Mouse (Mus musculus) embryonic facial prominence, embryonic 10.5 days (tissue): ENCODE results near the gene Gm19426. TPM values are rescaled to one million over a fixed set of nuclear protein-coding genes. Genes with fewer than 3 reads are reported as not detected.

ENCODE experiments used
- DNase-seq: peaks from one replicate; pipeline ENCODE4 v3.0.0-alpha.2; 2017; ENCODE audit warnings: low spot score
- H3K27ac ChIP-seq: fragments of 300-500 bp; sonication (generic); replicated peaks from 2 replicates; pipeline ENCODE4 v1.5.1; 2016; ENCODE audit warnings: mild to moderate bottlenecking
- H3K27me3 ChIP-seq: fragments of 300-500 bp; sonication (generic); replicated peaks from 2 replicates; pipeline ENCODE4 v1.6.1; 2016; ENCODE audit warnings: low read depth, mild to moderate bottlenecking; ENCODE audit not compliant: poor library complexity, severe bottlenecking
- H3K36me3 ChIP-seq: fragments of 300-500 bp; sonication (generic); replicated peaks from 2 replicates; pipeline ENCODE4 v1.6.1; 2016; ENCODE audit warnings: mild to moderate bottlenecking, moderate library complexity
- H3K4me1 ChIP-seq: fragments of 300-500 bp; sonication (generic); 2 replicates; pipeline ENCODE4 v1.6.1; 2016
- H3K4me3 ChIP-seq: fragments of 300-500 bp; sonication (generic); 2 replicates; pipeline ENCODE4 v1.5.1; 2016; ENCODE audit warnings: mild to moderate bottlenecking, moderate library complexity
- H3K9me3 ChIP-seq: fragments of 300-500 bp; sonication (generic); 2 replicates; pipeline ENCODE4 v1.6.1; 2016; ENCODE audit warnings: mild to moderate bottlenecking
- WGBS: fragments of 180-500 bp; shearing (Covaris S2); methylation state at CpG from one replicate; pipeline ENCODE4 v1.1.7; 2016; 5-methylcytosine and 5-hydroxymethylcytosine counted together
- polyA plus RNA-seq: library from polyadenylated mRNA; unstranded; fragments of >200 nt; fragmentation: Nextera tagmentation; extraction: Ambion mirVana; gene quantifications from 2 replicates; pipeline ENCODE4 v1.2.1, GENCODE M21; 2016

Gm19426 gene
- polyA plus RNA-seq, result 8.0 and 9.5 TPM in 2 replicates

GRCm38 (mm10) chr2:84743561-84743960 is at the start of gene Gm19426:
TSS of gene Gm19426 (minus strand) at chr2:84743655.
- H3K36me3 ChIP-seq, result peaks cover 26% of the 10 kb centered on the region
- peak within 1 kb of the TSS; percentile 75 for H3K4me3 ChIP-seq
- H3K27me3 ChIP-seq, result no peaks in the 10 kb centered on the region
- no peaks in the 10 kb centered on the region for H3K9me3 ChIP-seq
- H3K27ac ChIP-seq, result peak within 1 kb of the TSS; percentile 100
- peak; percentile 96 for DNase-seq
- H3K4me1 ChIP-seq, result peaks cover 51% of the 10 kb centered on the region
- 1% methylated on average over 25 of the region's 25 CpGs for WGBS

GRCm38 (mm10) chr2:84793154-84793553 is 49.7 kb upstream of the Gm19426 start:
- DNase-seq, result no peak
- no peaks in the 10 kb centered on the region for H3K36me3 ChIP-seq
- H3K4me1 ChIP-seq, result peaks cover 14% of the 10 kb centered on the region
- WGBS, result 86% methylated on average over 3 of the region's 3 CpGs
- H3K27ac ChIP-seq, result no peak overlapping the region
- peaks cover 12% of the 10 kb centered on the region; the same call in 1 of the 2 replicates for H3K9me3 ChIP-seq
- peaks cover 10% of the 10 kb centered on the region; the same call in 1 of the 2 replicates for H3K27me3 ChIP-seq
- no peak overlapping the region for H3K4me3 ChIP-seq

GRCm38 (mm10) chr2:84792516-84792915 is 49.1 kb upstream of the Gm19426 start:
- Histone ChIP-seq H3K36me3 (no peaks in the 10 kb centered on the region), H3K9me3 (peaks cover 12% of the 10 kb centered on the region; the same call in 1 of the 2 replicates), H3K27me3 (peaks cover 10% of the 10 kb centered on the region; the same call in 1 of the 2 replicates), H3K4me3 (no peak overlapping the region), H3K27ac (no peak overlapping the region), H3K4me1 (peaks cover 13% of the 10 kb centered on the region; the same call in 1 of the 2 replicates)
- DNase-seq, result no peak
- 86% methylated on average over 3 of the region's 3 CpGs for WGBS

DNA sequence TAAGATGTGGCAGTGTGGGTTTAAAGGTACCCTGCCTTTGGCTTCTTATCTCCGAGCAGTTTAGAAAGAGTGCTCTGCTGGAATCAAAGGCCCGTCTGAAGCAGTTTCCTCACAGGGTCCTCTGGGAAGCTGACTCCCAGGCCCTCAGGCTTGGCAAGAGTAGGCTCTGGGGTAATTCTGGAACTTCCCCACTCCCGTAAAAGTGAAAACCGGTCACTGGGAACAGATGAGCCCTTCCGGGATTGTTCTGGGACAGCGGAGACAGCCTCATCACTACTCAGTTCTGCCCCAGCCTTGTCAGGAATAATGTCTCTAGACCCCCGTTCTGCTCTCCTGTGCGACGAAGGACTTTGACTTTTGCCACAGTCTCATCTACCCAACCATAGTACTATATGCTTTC is 47.0 kb upstream of the Gm19426 start:
- WGBS, result 51% methylated on average over 9 of the region's 9 CpGs
- Histone ChIP-seq H3K9me3 (peaks cover 8% of the 10 kb centered on the region; the same call in 1 of the 2 replicates), H3K27ac (no peak overlapping the region)

GRCm38 (mm10) chr2:84788316-84788715 is 44.9 kb upstream of the Gm19426 start:
- Histone ChIP-seq H3K9me3 (no peaks in the 10 kb centered on the region), H3K4me3 (no peak overlapping the region), H3K4me1 (peaks cover 13% of the 10 kb centered on the region; the same call in 1 of the 2 replicates), H3K27ac (no peak overlapping the region), H3K27me3 (peaks cover 10% of the 10 kb centered on the region; the same call in 1 of the 2 replicates), H3K36me3 (no peaks in the 10 kb centered on the region)
- WGBS, result 78% methylated on average over 3 of the region's 3 CpGs
- no peak for DNase-seq

More for the DNA sequence above, 47.0 kb upstream of the Gm19426 start:
- Histone ChIP-seq H3K36me3 (no peaks in the 10 kb centered on the region), H3K4me1 (peaks cover 13% of the 10 kb centered on the region; the same call in 1 of the 2 replicates), H3K4me3 (no peak overlapping the region), H3K27me3 (peaks cover 10% of the 10 kb centered on the region; the same call in 1 of the 2 replicates)
- no peak for DNase-seq

DNA sequence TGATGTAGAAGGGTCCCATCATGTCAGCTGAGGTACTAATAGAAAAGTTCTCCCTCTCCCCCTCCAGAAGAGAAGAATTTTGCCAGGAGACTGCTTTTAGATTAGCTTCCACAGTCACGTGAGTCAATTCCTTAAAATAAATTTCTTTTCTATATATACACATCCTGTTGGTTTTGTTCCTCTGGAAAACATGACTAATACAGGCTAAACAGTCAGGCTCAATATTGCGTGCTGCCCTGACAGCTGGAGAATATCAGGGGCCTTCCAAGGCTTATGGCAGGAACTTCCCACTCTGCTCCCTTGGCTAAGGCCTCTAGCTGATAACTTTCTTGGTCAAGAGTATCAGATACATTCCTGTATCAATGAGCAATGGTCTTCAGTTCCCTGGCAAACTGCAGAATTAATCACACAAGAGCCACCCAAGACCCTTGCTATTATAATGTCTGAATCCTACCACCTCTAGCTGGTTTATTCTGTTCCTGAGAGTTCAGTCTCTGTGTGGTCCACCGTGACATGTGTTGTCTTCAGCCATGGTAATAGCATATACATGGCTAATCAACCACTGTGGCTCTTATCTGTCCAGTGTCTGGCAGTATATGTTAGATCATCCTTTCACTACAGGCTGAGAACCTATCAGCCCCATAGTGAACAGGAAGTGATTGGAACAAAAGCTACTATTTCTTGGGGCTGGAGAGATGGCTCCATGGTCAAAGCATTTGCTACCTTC is 40.5 kb upstream of the Gm19426 start:
- H3K4me1 ChIP-seq, result peaks cover 7% of the 10 kb centered on the region; the same call in 1 of the 2 replicates
- no peaks in the 10 kb centered on the region for H3K9me3 ChIP-seq
- H3K27me3 ChIP-seq, result no peaks in the 10 kb centered on the region
- no peak overlapping the region for H3K27ac ChIP-seq
- 88% methylated on average over 3 of the region's 3 CpGs for WGBS
- DNase-seq, result no peak
- no peaks in the 10 kb centered on the region for H3K36me3 ChIP-seq
- H3K4me3 ChIP-seq, result no peak overlapping the region

- no peaks in the 10 kb centered on the region for H3K27me3 ChIP-seq
- H3K27ac ChIP-seq, result no peak overlapping the region
- no peaks in the 10 kb centered on the region for H3K9me3 ChIP-seq
- no peaks in the 10 kb centered on the region for H3K36me3 ChIP-seq
- 84% methylated on average over 1 of the region's 1 CpGs for WGBS
- no peak overlapping the region for H3K4me3 ChIP-seq
- no peak for DNase-seq
- H3K4me1 ChIP-seq, result peaks cover 4% of the 10 kb centered on the region; the same call in 1 of the 2 replicates
Observed at GRCm38 (mm10) chr2:84783315-84783714, 39.9 kb upstream of the Gm19426 start.

DNA sequence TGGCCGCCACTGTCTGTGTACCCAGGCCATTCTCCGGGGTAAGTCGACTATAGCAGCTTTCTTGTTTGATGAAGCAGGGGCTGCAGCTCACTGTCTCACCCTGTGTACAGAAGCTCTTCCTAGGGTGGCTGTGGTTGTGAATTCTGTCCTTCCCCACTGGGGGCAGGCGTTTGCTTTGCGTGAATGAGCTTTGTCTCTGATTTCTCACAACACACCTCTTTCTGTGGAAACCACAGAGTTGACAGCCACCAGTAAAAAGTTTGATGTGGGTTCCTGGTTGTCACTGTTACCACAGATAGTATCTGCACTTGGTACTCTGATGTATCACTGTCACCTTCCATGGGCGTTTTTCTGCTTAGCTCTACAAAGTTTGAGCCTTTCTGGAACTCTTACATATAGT is 35.8 kb upstream of the Gm19426 start:
- no peak overlapping the region for H3K4me3 ChIP-seq
- no peaks in the 10 kb centered on the region for H3K36me3 ChIP-seq
- H3K27me3 ChIP-seq, result no peaks in the 10 kb centered on the region
- WGBS, result 65% methylated on average over 6 of the region's 6 CpGs
- H3K4me1 ChIP-seq, result peaks cover 16% of the 10 kb centered on the region
- no peak overlapping the region for H3K27ac ChIP-seq
- no peak for DNase-seq
- no peaks in the 10 kb centered on the region for H3K9me3 ChIP-seq

GRCm38 (mm10) chr2:84777706-84778105 is 34.3 kb upstream of the Gm19426 start:
- WGBS, result 67% methylated on average over 3 of the region's 3 CpGs
- Histone ChIP-seq H3K27me3 (no peaks in the 10 kb centered on the region), H3K4me3 (no peak overlapping the region), H3K27ac (no peak overlapping the region), H3K4me1 (peaks cover 28% of the 10 kb centered on the region), H3K36me3 (no peaks in the 10 kb centered on the region), H3K9me3 (no peaks in the 10 kb centered on the region)
- no peak for DNase-seq

GRCm38 (mm10) chr2:84775665-84776064 is 32.2 kb upstream of the Gm19426 start:
- no peak overlapping the region for H3K4me3 ChIP-seq
- no peaks in the 10 kb centered on the region for H3K9me3 ChIP-seq
- DNase-seq, result no peak
- no peaks in the 10 kb centered on the region for H3K36me3 ChIP-seq
- H3K27ac ChIP-seq, result peak overlapping the region; percentile 86
- no peaks in the 10 kb centered on the region for H3K27me3 ChIP-seq
- 88% methylated on average over 6 of the region's 6 CpGs for WGBS
- peaks cover 28% of the 10 kb centered on the region for H3K4me1 ChIP-seq

DNA sequence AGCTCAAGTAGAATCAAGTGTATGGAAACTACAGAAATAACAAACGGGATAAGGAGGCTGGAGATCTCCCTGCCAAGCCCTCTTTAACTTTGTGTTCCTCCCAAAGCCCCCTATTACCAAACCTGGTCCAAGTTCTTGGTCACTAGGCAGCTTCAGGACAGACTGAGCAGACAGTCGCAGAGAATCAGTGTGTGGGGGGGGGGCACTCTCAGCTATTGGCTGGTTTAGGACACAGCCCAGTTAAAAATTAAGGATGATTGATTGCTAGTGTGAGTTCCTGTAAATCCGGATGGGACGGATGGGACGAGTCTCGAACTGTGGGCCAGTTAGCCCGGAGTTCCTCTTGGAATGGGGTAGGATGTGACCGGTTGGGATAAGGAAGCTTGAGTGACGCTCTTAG is 31.8 kb upstream of the Gm19426 start, which contains the start of gene Serping1:
Gene Serping1, minus strand, starts transcription at position 204 of the 400 bp plus-strand sequence.
- Histone ChIP-seq H3K27me3 (no peaks in the 10 kb centered on the region), H3K4me3 (peak within 1 kb of the TSS; percentile 54), H3K9me3 (no peaks in the 10 kb centered on the region), H3K27ac (peak within 1 kb of the TSS; percentile 86), H3K4me1 (peaks cover 28% of the 10 kb centered on the region), H3K36me3 (no peaks in the 10 kb centered on the region)
- DNase-seq, result peak; percentile 34
- 59% methylated on average over 9 of the region's 9 CpGs for WGBS

GRCm38 (mm10) chr2:84774751-84775150 is 31.3 kb upstream of the Gm19426 start:
- 1% methylated on average over 15 of the region's 15 CpGs for WGBS
- Histone ChIP-seq H3K27ac (peak overlapping the region; percentile 86), H3K9me3 (no peaks in the 10 kb centered on the region), H3K36me3 (no peaks in the 10 kb centered on the region), H3K4me1 (peaks cover 28% of the 10 kb centered on the region), H3K4me3 (peak overlapping the region; percentile 54), H3K27me3 (no peaks in the 10 kb centered on the region)
- peak; percentile 87 for DNase-seq

- no peaks in the 10 kb centered on the region for H3K27me3 ChIP-seq
- no peaks in the 10 kb centered on the region for H3K9me3 ChIP-seq
- no peak for DNase-seq
- peaks cover 28% of the 10 kb centered on the region for H3K4me1 ChIP-seq
- 0 out of 2 replicates have a peak overlapping the region, but pooled peaks have one; percentile 8 for H3K4me3 ChIP-seq
- H3K27ac ChIP-seq, result 0 out of 2 replicates have a peak overlapping the region, but pooled peaks have one; percentile 10
- 85% methylated on average over 5 of the region's 5 CpGs for WGBS
- no peaks in the 10 kb centered on the region for H3K36me3 ChIP-seq
Observed at GRCm38 (mm10) chr2:84773195-84773594, 29.7 kb upstream of the Gm19426 start.
